Mouse (Mus musculus): ENCODE data around the gene Ppp1r14c. TPM values are rescaled to one million over a fixed set of nuclear protein-coding genes. Genes with fewer than 3 reads are reported as not detected.

Ppp1r14c gene
- polyA plus RNA-seq, 1 experiment from 2014 or later, result 1.4 TPM

- Histone ChIP-seq H3K36me3 (ENCODE audit: control insufficient read depth, insufficient read depth) (no peaks in the 10 kb centered on the region), H3K4me3 (ENCODE audit: low read depth, low read length) (no peak overlapping the region), H3K27ac (ENCODE audit: low read depth, low read length) (no peak overlapping the region), H3K9ac (ENCODE audit: low read depth, low read length) (no peak overlapping the region), H3K27me3 (replicated peaks; ENCODE audit: control insufficient read depth, insufficient read depth, low read length) (no peaks in the 10 kb centered on the region), H3K4me1 (replicated peaks; ENCODE audit: control insufficient read depth, insufficient read depth, low read length) (no peaks in the 10 kb centered on the region), H3K9me3 (ENCODE audit: control insufficient read depth) (no peaks in the 10 kb centered on the region), H3K4me2 (replicated peaks; ENCODE audit: low read depth) (no peak overlapping the region)
- no peak for TF ChIP-seq CTCF (IDR thresholded peaks at IDR 0.05; ENCODE audit: low read depth)
- WGBS, result 90% methylated on average over 5 of the region's 5 CpGs
- no peak for ATAC-seq
Observed at GRCm38 (mm10) chr10:3448699-3449098, 82.8 kb downstream of the Ppp1r14c start.

- Histone ChIP-seq H3K4me2 (replicated peaks; ENCODE audit: low read depth) (no peak overlapping the region), H3K27ac (ENCODE audit: low read depth, low read length) (no peak overlapping the region), H3K27me3 (replicated peaks; ENCODE audit: control insufficient read depth, insufficient read depth, low read length) (no peaks in the 10 kb centered on the region), H3K36me3 (ENCODE audit: control insufficient read depth, insufficient read depth) (no peaks in the 10 kb centered on the region), H3K9ac (ENCODE audit: low read depth, low read length) (no peak overlapping the region), H3K4me1 (replicated peaks; ENCODE audit: control insufficient read depth, insufficient read depth, low read length) (no peaks in the 10 kb centered on the region), H3K4me3 (ENCODE audit: low read depth, low read length) (no peak overlapping the region), H3K9me3 (ENCODE audit: control insufficient read depth) (no peaks in the 10 kb centered on the region)
- 79% methylated on average over 4 of the region's 4 CpGs for WGBS
- TF ChIP-seq CTCF (IDR thresholded peaks at IDR 0.05; ENCODE audit: low read depth), result no peak
- no peak for ATAC-seq
Observed at GRCm38 (mm10) chr10:3451930-3452329, 86.1 kb downstream of the Ppp1r14c start.

GRCm38 (mm10) chr10:3452822-3453475 lies 87.1 kb downstream of the Ppp1r14c start:
- Histone ChIP-seq H3K9ac (ENCODE audit: low read depth, low read length) (no peak overlapping the region), H3K4me3 (ENCODE audit: low read depth, low read length) (no peak overlapping the region), H3K9me3 (ENCODE audit: control insufficient read depth) (no peaks in the 10 kb centered on the region), H3K27me3 (replicated peaks; ENCODE audit: control insufficient read depth, insufficient read depth, low read length) (no peaks in the 10 kb centered on the region), H3K4me1 (replicated peaks; ENCODE audit: control insufficient read depth, insufficient read depth, low read length) (no peaks in the 10 kb centered on the region), H3K27ac (ENCODE audit: low read depth, low read length) (no peak overlapping the region), H3K36me3 (ENCODE audit: control insufficient read depth, insufficient read depth) (no peaks in the 10 kb centered on the region), H3K4me2 (replicated peaks; ENCODE audit: low read depth) (no peak overlapping the region)
- 64% methylated on average over 3 of the region's 3 CpGs for WGBS
- ATAC-seq, result no peak
- TF ChIP-seq CTCF (IDR thresholded peaks at IDR 0.05; ENCODE audit: low read depth), result no peak

GRCm38 (mm10) chr10:3458686-3459085 lies 92.8 kb downstream of the Ppp1r14c start:
- H3K27me3 ChIP-seq (replicated peaks; ENCODE audit: control insufficient read depth, insufficient read depth, low read length), result no peaks in the 10 kb centered on the region
- H3K9me3 ChIP-seq (ENCODE audit: control insufficient read depth), result no peaks in the 10 kb centered on the region
- H3K36me3 ChIP-seq (ENCODE audit: control insufficient read depth, insufficient read depth), result no peaks in the 10 kb centered on the region
- no peak for ATAC-seq
- H3K4me3 ChIP-seq (ENCODE audit: low read depth, low read length), result no peak overlapping the region
- no peak overlapping the region for H3K9ac ChIP-seq (ENCODE audit: low read depth, low read length)
- H3K4me1 ChIP-seq (replicated peaks; ENCODE audit: control insufficient read depth, insufficient read depth, low read length), result no peaks in the 10 kb centered on the region
- WGBS, result 78% methylated on average over 1 of the region's 1 CpGs
- H3K27ac ChIP-seq (ENCODE audit: low read depth, low read length), result no peak overlapping the region
- TF ChIP-seq CTCF (IDR thresholded peaks at IDR 0.05; ENCODE audit: low read depth), result no peak
- no peak overlapping the region for H3K4me2 ChIP-seq (replicated peaks; ENCODE audit: low read depth)

GRCm38 (mm10) chr10:3460841-3461240 lies 95.0 kb downstream of the Ppp1r14c start:
- no peak for TF ChIP-seq CTCF (IDR thresholded peaks at IDR 0.05; ENCODE audit: low read depth)
- no peak overlapping the region for H3K4me3 ChIP-seq (ENCODE audit: low read depth, low read length)
- H3K4me1 ChIP-seq (replicated peaks; ENCODE audit: control insufficient read depth, insufficient read depth, low read length), result no peaks in the 10 kb centered on the region
- no peak overlapping the region for H3K9ac ChIP-seq (ENCODE audit: low read depth, low read length)
- no peaks in the 10 kb centered on the region for H3K9me3 ChIP-seq (ENCODE audit: control insufficient read depth)
- WGBS, result 100% methylated on average over 1 of the region's 1 CpGs
- ATAC-seq, result no peak
- no peak overlapping the region for H3K27ac ChIP-seq (ENCODE audit: low read depth, low read length)
- H3K36me3 ChIP-seq (ENCODE audit: control insufficient read depth, insufficient read depth), result no peaks in the 10 kb centered on the region
- no peaks in the 10 kb centered on the region for H3K27me3 ChIP-seq (replicated peaks; ENCODE audit: control insufficient read depth, insufficient read depth, low read length)
- H3K4me2 ChIP-seq (replicated peaks; ENCODE audit: low read depth), result no peak overlapping the region

GRCm38 (mm10) chr10:3466135-3466626 lies 100.3 kb downstream of the Ppp1r14c start:
- no peak for TF ChIP-seq CTCF (IDR thresholded peaks at IDR 0.05; ENCODE audit: low read depth)
- Histone ChIP-seq H3K36me3 (ENCODE audit: control insufficient read depth, insufficient read depth) (no peaks in the 10 kb centered on the region), H3K9ac (ENCODE audit: low read depth, low read length) (no peak overlapping the region), H3K4me2 (replicated peaks; ENCODE audit: low read depth) (no peak overlapping the region), H3K9me3 (ENCODE audit: control insufficient read depth) (no peaks in the 10 kb centered on the region), H3K4me3 (ENCODE audit: low read depth, low read length) (no peak overlapping the region), H3K27ac (ENCODE audit: low read depth, low read length) (no peak overlapping the region), H3K27me3 (replicated peaks; ENCODE audit: control insufficient read depth, insufficient read depth, low read length) (no peaks in the 10 kb centered on the region), H3K4me1 (replicated peaks; ENCODE audit: control insufficient read depth, insufficient read depth, low read length) (no peaks in the 10 kb centered on the region)
- 83% methylated on average over 4 of the region's 4 CpGs for WGBS
- ATAC-seq, result no peak

All from intestine, postnatal 0 days (tissue).